Mouse (Mus musculus) bone marrow, adult 2 months (tissue): ENCODE results near the gene Ptpa. TPM values are rescaled to one million over a fixed set of nuclear protein-coding genes. Genes with fewer than 3 reads are reported as not detected.

Experiments
- H3K27ac ChIP-seq: fragments of 200-500 bp; 2 replicates; pipeline ENCODE4 v1.5.1; 2012; ENCODE audit warnings: low read depth, mild to moderate bottlenecking, control low read depth, inconsistent platforms, low read length; ENCODE audit not compliant: control insufficient read depth, poor library complexity, insufficient read depth
- H3K4me1 ChIP-seq: fragments of 200-500 bp; 2 replicates; pipeline ENCODE4 v1.6.1; 2011; ENCODE audit warnings: low read length; ENCODE audit not compliant: control insufficient read depth, insufficient read depth
- H3K4me3 ChIP-seq: fragments of 200-500 bp; replicated peaks from 2 replicates; pipeline ENCODE3; 2011; ENCODE audit warnings: mild to moderate bottlenecking, low read depth, low read length, control low read depth; ENCODE audit not compliant: control insufficient read depth
- CTCF ChIP-seq: fragments of 200-500 bp; IDR thresholded peaks from 2 replicates; pipeline ENCODE4 v1.5.1; 2011; ENCODE audit warnings: low read length, control low read depth; ENCODE audit not compliant: control insufficient read depth, insufficient read depth
- POLR2A ChIP-seq: fragments of 200-500 bp; IDR thresholded peaks from 2 replicates; pipeline ENCODE4 v1.6.1; 2011; ENCODE audit warnings: low read depth, mild to moderate bottlenecking, control low read depth, low read length, borderline replicate concordance; ENCODE audit not compliant: control insufficient read depth
- WGBS: fragments of 180-500 bp; shearing (Covaris S2); methylation state at CpG from one replicate; pipeline ENCODE4 v1.1.7; 2018; 5-methylcytosine and 5-hydroxymethylcytosine counted together
- polyA plus RNA-seq: library from polyadenylated mRNA; stranded (reverse); fragments of >200 nt; gene quantifications from 2 replicates; pipeline ENCODE4 v1.2.4, GENCODE M21; 2011; ENCODE audit warnings: low replicate concordance; ENCODE audit not compliant: missing spikeins, insufficient read depth, insufficient read length

Ptpa gene
- polyA plus RNA-seq, 1 experiment: 273 TPM

- TF ChIP-seq CTCF: no peak
- no peak for TF ChIP-seq POLR2A
- H3K27ac ChIP-seq: no peak overlapping the region
- H3K4me1 ChIP-seq: peaks cover 2% of the 10 kb centered on the region; the same call in 1 of the 2 replicates
- no peak overlapping the region for H3K4me3 ChIP-seq
- WGBS: 91% methylated on average over 10 of the region's 10 CpGs
Measured at GRCm38 (mm10) chr2:30397986-30398512, 17.8 kb upstream of the Ptpa start.

- TF ChIP-seq CTCF: no peak
- TF ChIP-seq POLR2A: no peak
- Histone ChIP-seq H3K27ac (no peak overlapping the region), H3K4me1 (no peaks in the 10 kb centered on the region), H3K4me3 (no peak overlapping the region)
- WGBS: 88% methylated on average over 20 of the region's 20 CpGs
Measured at GRCm38 (mm10) chr2:30399191-30400171, 16.4 kb upstream of the Ptpa start.

DNA sequence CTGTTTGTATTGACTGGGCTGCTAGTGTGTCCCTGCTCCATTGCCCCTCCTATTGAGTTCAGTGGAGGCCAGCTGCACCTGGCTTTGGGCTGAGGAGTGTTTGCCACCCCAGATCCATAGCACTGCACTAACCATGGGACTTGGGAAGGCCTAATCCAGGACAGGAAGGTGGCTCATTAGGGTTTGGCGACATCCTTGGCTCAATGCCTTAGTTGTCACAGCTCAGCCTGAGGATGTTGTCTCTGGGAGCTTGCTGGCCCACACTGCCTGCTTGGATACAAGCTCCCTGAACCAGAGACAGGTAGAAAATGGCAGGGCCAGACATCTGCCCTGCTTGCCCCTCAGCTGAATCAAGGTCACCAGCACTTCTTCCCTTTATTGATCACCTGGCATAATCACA is 14.3 kb upstream of the Ptpa start:
- 86% methylated on average over 1 of the region's 1 CpGs for WGBS
- no peak overlapping the region for H3K27ac ChIP-seq
- TF ChIP-seq CTCF: no peak
- no peak for TF ChIP-seq POLR2A
- H3K4me3 ChIP-seq: no peak overlapping the region
- no peaks in the 10 kb centered on the region for H3K4me1 ChIP-seq

GRCm38 (mm10) chr2:30402351-30402826 is 13.4 kb upstream of the Ptpa start:
- Histone ChIP-seq H3K4me1 (peaks cover 2% of the 10 kb centered on the region; the same call in 1 of the 2 replicates), H3K4me3 (no peak overlapping the region), H3K27ac (no peak overlapping the region)
- 92% methylated on average over 9 of the region's 9 CpGs for WGBS
- TF ChIP-seq CTCF (no peak), POLR2A (no peak)

DNA sequence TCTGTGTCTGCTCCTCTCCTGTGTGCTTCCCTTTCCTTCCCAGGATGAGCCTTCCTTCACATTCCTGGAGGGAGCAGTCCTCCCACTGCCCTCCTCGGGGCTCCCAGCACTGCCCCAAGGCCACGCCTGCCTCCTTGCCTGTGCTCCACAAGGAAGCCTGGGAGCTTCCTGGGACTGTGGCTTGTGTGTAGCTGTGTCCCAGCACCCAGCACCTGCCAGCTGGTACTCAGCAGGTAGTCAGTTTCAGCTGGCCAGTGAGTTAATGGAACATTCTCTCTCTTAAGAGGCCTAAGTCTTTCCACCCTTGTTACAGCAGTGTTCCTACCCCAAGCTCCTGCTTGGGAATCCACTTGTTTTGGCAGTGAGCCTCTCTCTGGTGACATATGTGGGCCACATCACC is 13.0 kb upstream of the Ptpa start:
- TF ChIP-seq CTCF: no peak
- TF ChIP-seq POLR2A: no peak
- H3K4me1 ChIP-seq: peaks cover 2% of the 10 kb centered on the region; the same call in 1 of the 2 replicates
- H3K27ac ChIP-seq: no peak overlapping the region
- H3K4me3 ChIP-seq: no peak overlapping the region
- WGBS: 73% methylated on average over 2 of the region's 2 CpGs

GRCm38 (mm10) chr2:30403870-30404269 is 12.0 kb upstream of the Ptpa start:
- H3K4me3 ChIP-seq: no peak overlapping the region
- TF ChIP-seq POLR2A (no peak), CTCF (no peak)
- H3K27ac ChIP-seq: no peak overlapping the region
- peaks cover 2% of the 10 kb centered on the region; the same call in 1 of the 2 replicates for H3K4me1 ChIP-seq
- 78% methylated on average over 1 of the region's 1 CpGs for WGBS

GRCm38 (mm10) chr2:30407221-30407620 is 8.6 kb upstream of the Ptpa start:
- no peak overlapping the region for H3K4me3 ChIP-seq
- 60% methylated on average over 2 of the region's 2 CpGs for WGBS
- no peak for TF ChIP-seq CTCF
- TF ChIP-seq POLR2A: no peak
- H3K4me1 ChIP-seq: peaks cover 2% of the 10 kb centered on the region; the same call in 1 of the 2 replicates
- H3K27ac ChIP-seq: no peak overlapping the region

- Histone ChIP-seq H3K4me3 (no peak overlapping the region), H3K4me1 (peaks cover 2% of the 10 kb centered on the region; the same call in 1 of the 2 replicates)
- 89% methylated on average over 10 of the region's 10 CpGs for WGBS
Measured at GRCm38 (mm10) chr2:30407778-30408177, 8.1 kb upstream of the Ptpa start.

More at GRCm38 (mm10) chr2:30407778-30408177, 8.1 kb upstream of the Ptpa start:
- no peak overlapping the region for H3K27ac ChIP-seq
- no peak for TF ChIP-seq CTCF
- no peak for TF ChIP-seq POLR2A
